Mouse (Mus musculus): ENCODE measurements around the gene Faf2.

DNA sequence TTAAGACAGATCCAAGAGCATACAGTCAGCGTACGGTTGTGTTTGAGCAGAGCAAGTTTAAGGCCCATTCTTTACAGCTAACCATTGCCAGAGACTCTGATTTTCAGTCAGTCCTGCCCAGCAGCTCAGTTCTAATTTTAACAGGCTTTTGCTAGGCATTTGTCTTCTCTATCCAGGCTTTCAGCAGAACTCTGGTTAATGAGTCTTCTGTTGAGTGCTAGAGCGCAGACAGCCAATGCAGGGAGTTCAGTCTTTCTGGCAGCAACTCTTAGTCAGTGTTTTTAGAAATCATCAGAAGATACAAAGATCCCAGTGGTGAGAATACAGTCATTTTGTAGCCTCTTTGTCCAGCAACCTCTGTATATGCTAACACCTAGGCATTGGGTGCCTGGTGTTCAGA lies 28.9 kb downstream of the Faf2 start:
- no peak for TF ChIP-seq POLR2A (IDR thresholded peaks at IDR 0.05; ENCODE audit: borderline replicate concordance, extremely low read depth, insufficient read depth, insufficient read length, poor library complexity, severe bottlenecking)
- no peak for TF ChIP-seq CTCF (IDR thresholded peaks at IDR 0.05; ENCODE audit: borderline replicate concordance, extremely low read depth, insufficient read depth, insufficient read length)

Data from brain, embryonic 14.5 days (tissue).